Mouse (Mus musculus) ZHBTc4 (cell line): Measurements from ENCODE around the gene Hspa13.

Source experiments
- DNase-seq: peaks from one replicate; pipeline ENCODE4 v3.0.0-alpha.2; 2011; ENCODE audit warnings: low read depth, low spot score

Hspa13 gene

GRCm38 (mm10) chr16:75766388-75767249 is at the start of gene Hspa13:
Gene Hspa13 (minus strand): TSS chr16:75767104.
- peak; percentile 97 for DNase-seq

GRCm38 (mm10) chr16:75779271-75779670 is 12.4 kb upstream of the Hspa13 start:
- peak; percentile 30 for DNase-seq

DNA sequence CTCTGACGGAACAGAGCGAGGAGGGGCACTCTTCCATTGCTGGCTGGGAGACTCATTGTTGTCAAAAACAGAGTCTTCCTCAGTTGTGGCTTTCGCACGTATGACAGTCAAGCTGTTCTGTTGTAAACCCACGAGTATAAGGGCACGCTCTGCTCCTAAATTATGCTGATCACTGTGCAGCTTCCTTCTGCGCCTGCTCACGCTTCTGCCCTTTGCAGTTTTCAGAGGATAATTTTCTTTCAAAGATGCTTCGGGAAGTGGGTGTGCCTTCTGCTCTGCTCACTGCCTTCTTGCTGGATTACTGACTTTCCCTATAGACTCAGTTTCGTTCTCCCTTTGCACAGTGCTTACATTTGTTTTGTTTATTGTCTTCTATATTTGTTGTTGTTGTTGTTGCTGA is 6.3 kb upstream of the Hspa13 start:
- DNase-seq: no peak

- DNase-seq: peak; percentile 10
Observed at GRCm38 (mm10) chr16:75767250-75768002, 522 bp upstream of the Hspa13 start.

- DNase-seq: no peak
Observed at GRCm38 (mm10) chr16:75752876-75753275, 14.0 kb downstream of the Hspa13 start.

DNA sequence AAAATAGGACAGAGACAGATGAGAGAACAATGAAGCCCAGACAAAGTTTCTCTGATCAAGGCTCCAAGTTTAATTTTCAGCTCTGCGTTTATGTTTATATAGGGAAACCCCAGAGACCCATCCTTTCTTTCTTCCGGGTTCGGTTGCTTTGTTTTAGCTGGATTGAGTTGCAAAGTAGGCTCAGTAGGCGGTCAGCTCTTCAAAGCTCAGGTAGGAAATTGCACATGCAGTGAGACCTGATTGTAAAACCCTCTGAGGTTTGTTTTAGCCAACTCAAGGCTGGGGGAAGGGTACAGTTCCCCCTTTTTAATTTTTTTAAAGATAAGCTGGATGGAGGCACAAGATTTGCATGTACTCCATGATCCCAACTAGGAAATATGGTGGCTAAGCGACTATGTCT is 16.8 kb downstream of the Hspa13 start:
- peak; percentile 54 for DNase-seq

DNA sequence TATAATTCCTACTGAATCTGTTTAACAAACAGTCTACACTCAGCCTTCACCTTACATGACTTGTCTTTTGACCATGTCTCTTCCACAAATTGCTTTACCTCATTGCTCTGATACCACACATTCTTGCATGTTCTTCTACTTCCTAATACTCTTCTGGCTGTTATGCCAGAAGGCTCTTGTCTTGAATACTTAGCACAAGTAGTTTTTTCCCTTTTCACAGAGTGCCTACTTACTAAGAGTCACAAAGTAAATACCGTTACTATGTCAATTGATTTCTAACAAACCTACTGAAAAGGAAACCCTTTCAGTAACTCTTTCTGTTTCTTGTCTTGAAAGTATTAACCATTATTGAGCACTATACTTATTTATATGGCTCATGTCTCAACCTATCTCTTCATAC is 18.0 kb downstream of the Hspa13 start:
- no peak for DNase-seq

GRCm38 (mm10) chr16:75744014-75744413 is 22.9 kb downstream of the Hspa13 start:
- peak; percentile 12 for DNase-seq

GRCm38 (mm10) chr16:75717405-75718173 is 49.3 kb downstream of the Hspa13 start:
- no peak for DNase-seq

DNA sequence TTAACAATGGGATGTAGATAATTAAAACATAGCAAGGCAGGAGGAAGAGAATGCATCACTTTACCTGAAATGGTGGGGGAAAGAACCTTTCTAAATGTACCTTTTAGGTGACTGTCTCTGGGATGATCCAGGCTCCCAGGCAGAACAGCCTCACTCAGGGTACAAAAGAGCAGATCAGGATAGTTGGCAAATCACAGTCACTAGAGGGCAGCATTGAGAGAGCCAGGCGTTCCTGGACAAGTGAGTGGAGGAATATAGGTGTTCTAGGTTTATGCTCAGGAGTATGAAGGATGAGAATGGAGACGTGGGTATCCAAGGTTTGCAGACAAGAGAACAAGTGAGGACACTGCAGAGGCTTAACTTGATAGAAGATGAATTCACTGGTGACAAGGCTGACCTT is 70.7 kb downstream of the Hspa13 start:
- peak; percentile 66 for DNase-seq
